Mouse (Mus musculus) embryonic fibroblast, embryonic 13.5 days (primary cell): ENCODE data around the gene Cacna1c. TPM values are rescaled to one million over a fixed set of nuclear protein-coding genes. Genes with fewer than 3 reads are reported as not detected.
A peak's percentile ranks its signal among the peaks of the same experiment; 100 is the strongest.

Source experiments
- H3K27ac ChIP-seq: 2 replicates; pipeline ENCODE4 v1.5.1; 2012; ENCODE audit warnings: low read length, control low read depth, inconsistent platforms; ENCODE audit not compliant: insufficient read depth
- H3K4me1 ChIP-seq: 2 replicates; pipeline ENCODE4 v1.6.1; 2011; ENCODE audit warnings: low read length; ENCODE audit not compliant: control insufficient read depth, insufficient read depth
- H3K4me3 ChIP-seq: 2 replicates; pipeline ENCODE4 v1.5.1; 2011; ENCODE audit warnings: mild to moderate bottlenecking, control low read depth, low read length; ENCODE audit not compliant: insufficient read depth
- CTCF ChIP-seq: IDR thresholded peaks from 2 replicates; pipeline ENCODE4 v1.5.1; 2011; ENCODE audit warnings: mild to moderate bottlenecking, control low read depth, low read length, moderate library complexity, borderline replicate concordance; ENCODE audit not compliant: insufficient read depth
- POLR2A ChIP-seq: IDR thresholded peaks from 2 replicates; pipeline ENCODE4 v1.6.1; 2011; ENCODE audit warnings: low read depth, mild to moderate bottlenecking, control low read depth, low read length, moderate library complexity
- polyA plus RNA-seq: library from polyadenylated mRNA; stranded (reverse); fragments of >200 nt; gene quantifications from 2 replicates; pipeline ENCODE4 v1.2.4, GENCODE M21; 2011; ENCODE audit warnings: low read depth; ENCODE audit not compliant: missing spikeins, insufficient read length

Gene Cacna1c
- polyA plus RNA-seq, 1 experiment: 40.7 TPM

- Histone ChIP-seq H3K4me1 (no peaks in the 10 kb centered on the region), H3K27ac (no peak overlapping the region)
- TF ChIP-seq POLR2A: no peak
- no peak for TF ChIP-seq CTCF
Observed at GRCm38 (mm10) chr6:118926669-118927068, 269.5 kb downstream of the Cacna1c start.

DNA sequence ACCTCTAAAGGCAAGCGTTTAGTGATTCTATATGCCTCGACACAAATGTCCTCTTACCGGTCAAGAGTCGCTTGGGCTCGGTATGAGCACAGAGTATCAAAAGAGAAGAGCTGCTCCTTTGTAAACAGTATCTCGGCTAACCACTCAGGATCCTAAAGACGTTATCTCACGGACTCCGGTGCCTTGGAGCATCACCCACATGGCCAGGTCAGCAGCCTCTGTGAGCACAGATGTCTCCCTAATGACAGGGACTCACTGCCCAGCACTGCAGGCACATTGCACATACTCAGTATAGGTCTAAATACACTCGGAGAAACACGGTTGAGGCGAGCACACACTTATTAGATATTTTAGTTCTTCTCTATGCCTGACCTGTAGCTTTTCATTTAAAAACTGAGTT, 271.8 kb downstream of the Cacna1c start:
- H3K4me1 ChIP-seq: no peaks in the 10 kb centered on the region
- no peak for TF ChIP-seq POLR2A
- TF ChIP-seq CTCF: no peak

More at GRCm38 (mm10) chr6:118926669-118927068, 269.5 kb downstream of the Cacna1c start:
- H3K4me3 ChIP-seq: no peak overlapping the region

DNA sequence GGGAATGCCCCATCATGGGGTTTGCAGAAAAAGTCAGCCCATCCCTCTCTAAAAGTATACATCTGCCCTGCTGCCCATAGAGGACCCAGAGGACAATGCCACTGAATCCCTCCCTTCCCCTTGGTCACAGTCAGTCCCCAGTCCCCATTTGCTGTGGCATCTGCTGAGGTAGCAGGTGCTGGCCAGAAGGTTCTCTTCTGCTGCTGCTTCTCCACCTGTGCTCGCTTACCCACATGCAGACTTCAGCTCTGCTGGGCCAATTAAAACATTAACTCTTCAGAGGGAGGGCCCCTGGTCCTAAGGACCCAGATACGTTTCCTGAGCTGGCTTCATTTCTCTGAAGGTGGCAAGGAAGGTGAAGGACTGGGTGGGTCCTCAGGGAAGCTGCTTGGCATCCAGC, 272.3 kb downstream of the Cacna1c start:
- TF ChIP-seq POLR2A: no peak
- TF ChIP-seq CTCF: no peak
- H3K27ac ChIP-seq: no peak overlapping the region

More for the DNA sequence above, 271.8 kb downstream of the Cacna1c start:
- Histone ChIP-seq H3K27ac (no peak overlapping the region), H3K4me3 (no peak overlapping the region)

DNA sequence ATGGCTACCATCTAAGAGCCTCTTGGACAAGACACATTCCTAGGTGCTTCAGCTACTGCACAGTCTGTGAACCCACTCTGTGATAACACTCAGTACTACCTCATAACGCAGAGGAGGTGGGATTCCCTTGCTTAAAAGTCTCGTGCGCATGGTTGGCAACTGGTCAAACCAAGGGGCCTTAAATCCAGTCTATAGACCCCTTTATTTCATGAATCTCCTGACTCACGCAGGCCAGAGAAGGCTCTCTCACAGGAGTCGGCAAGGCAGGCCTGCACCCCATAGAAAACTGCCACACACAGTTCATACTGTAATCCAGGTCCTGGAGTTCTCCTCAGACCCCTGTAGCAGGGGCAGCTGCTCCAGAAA, 273.0 kb downstream of the Cacna1c start:
- no peak overlapping the region for H3K4me3 ChIP-seq
- H3K4me1 ChIP-seq: no peaks in the 10 kb centered on the region
- TF ChIP-seq POLR2A (no peak), CTCF (no peak)
- no peak overlapping the region for H3K27ac ChIP-seq

More for the DNA sequence above, 272.3 kb downstream of the Cacna1c start:
- no peak overlapping the region for H3K4me3 ChIP-seq
- no peaks in the 10 kb centered on the region for H3K4me1 ChIP-seq

DNA sequence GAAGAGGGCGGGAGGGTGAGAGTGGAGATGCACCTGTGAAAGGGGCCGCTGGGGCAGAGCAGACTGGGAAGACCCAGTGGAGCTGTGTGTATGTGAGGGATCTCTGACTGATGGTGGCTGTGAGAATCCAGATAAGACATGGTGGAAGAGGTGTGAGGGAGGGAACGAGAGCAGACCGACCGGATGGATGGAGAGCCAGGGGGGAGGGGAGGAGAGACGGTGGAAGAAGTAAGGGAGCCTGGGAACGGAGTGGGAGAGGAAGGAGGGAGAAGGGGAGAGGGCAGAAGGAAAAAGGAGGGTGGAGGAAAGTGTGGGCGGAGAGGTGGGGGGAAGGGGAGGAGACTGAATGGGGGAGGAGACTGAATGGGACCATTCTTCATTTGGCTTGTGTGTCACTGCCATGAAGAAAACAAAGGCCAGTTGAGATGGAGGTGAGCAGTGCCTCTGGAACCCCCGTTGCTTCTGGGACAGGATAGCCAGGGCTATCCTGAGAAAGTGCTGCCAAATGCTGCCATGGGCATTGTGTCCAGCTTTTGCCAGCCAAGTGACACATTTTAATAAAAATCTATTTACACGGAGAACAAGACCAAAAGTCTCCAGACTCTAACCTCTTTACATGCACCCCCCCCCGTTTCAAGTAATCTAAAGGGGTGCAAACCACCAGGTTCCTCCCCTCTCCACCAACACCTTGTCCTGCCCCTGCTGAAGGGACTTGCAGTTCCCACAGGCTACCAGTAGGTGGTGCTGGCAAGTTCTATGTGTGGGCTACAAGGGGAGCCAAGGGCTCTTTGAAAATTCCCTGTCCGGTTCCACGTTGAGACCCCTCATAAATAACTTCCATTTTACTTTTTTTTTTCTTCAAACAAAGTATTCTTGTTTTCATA, 273.6 kb downstream of the Cacna1c start:
- TF ChIP-seq CTCF (peak; percentile 88), POLR2A (no peak)
- no peak overlapping the region for H3K27ac ChIP-seq
- no peaks in the 10 kb centered on the region; the same call in 1 of the 2 replicates for H3K4me1 ChIP-seq
- H3K4me3 ChIP-seq: no peak overlapping the region

DNA sequence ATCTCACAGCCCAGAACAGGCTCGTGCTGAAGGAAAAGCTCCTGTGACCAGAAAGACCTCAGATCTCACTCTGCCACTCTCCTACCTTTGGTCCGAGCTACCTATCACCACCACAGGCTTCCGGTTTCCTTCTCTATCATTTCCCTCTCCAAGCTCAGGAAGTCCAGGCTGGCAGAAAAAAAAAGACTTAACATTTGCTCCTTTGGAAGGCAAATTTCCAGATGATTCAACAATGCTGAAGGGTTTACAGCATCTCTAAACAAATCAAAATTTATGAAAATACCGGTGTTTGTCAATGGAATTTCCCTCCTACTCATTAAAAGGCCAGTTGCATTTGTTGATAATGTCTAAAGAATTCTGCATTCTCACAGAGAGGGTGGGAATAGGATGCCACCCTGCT, 288.0 kb downstream of the Cacna1c start:
- Histone ChIP-seq H3K27ac (peak overlapping the region; percentile 92), H3K4me3 (no peak overlapping the region), H3K4me1 (peaks cover 14% of the 10 kb centered on the region)
- TF ChIP-seq CTCF (no peak), POLR2A (no peak)

GRCm38 (mm10) chr6:118907704-118908103, 288.5 kb downstream of the Cacna1c start:
- Histone ChIP-seq H3K4me1 (peaks cover 19% of the 10 kb centered on the region), H3K4me3 (no peak overlapping the region), H3K27ac (peak overlapping the region; percentile 92)
- TF ChIP-seq CTCF (no peak), POLR2A (no peak)

DNA sequence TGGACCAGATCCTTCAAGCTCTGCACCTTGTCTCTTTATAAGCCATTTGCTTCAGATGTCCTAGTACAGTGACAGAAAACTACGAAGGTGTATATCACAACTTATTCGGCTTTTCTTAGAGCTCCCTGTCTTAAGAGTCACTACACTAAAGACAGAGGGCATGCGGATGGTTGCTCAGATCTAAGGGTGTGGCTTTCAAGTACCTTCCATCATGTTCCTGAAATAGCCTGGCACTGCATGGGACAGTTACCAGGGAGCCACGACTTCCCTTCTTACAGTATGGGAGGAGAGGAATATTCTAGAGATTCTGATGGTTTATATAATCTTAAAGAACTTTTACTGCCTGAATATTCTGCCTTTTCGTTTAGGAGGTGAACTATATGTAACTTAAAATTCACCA, 289.3 kb downstream of the Cacna1c start:
- H3K4me1 ChIP-seq: peaks cover 19% of the 10 kb centered on the region
- TF ChIP-seq POLR2A (no peak), CTCF (no peak)

DNA sequence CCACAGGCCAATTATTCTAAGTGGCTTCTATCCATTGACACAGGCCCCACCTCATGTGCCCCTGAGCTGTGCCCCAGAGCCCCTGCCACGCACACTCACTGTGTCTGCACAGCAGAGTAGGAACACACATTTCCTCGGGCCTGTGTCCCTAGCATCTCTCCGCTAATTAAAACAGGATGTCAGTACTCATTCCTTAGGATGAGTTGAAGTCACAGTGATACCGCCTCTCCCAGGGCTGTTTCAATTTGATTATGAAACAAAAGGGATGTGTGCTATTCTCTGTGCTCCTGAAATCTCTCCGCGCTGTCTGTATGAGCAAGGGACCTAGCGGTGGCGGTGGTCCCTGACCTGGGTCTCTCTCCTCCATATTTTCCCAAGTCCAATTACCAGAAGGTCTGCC, 296.5 kb downstream of the Cacna1c start:
- TF ChIP-seq CTCF (no peak), POLR2A (no peak)
- Histone ChIP-seq H3K4me1 (peaks cover 8% of the 10 kb centered on the region; the same call in 1 of the 2 replicates), H3K27ac (no peak overlapping the region), H3K4me3 (no peak overlapping the region)

More for the DNA sequence above, 289.3 kb downstream of the Cacna1c start:
- H3K4me3 ChIP-seq: no peak overlapping the region
- peak overlapping the region; percentile 78 for H3K27ac ChIP-seq

- Histone ChIP-seq H3K4me1 (no peaks in the 10 kb centered on the region), H3K27ac (no peak overlapping the region), H3K4me3 (no peak overlapping the region)
- TF ChIP-seq POLR2A (no peak), CTCF (no peak)
Observed at GRCm38 (mm10) chr6:118897101-118897500, 299.1 kb downstream of the Cacna1c start.
